Mouse (Mus musculus): ENCODE data around the gene Dab2ip. TPM values are rescaled to one million over a fixed set of nuclear protein-coding genes. Genes with fewer than 3 reads are reported as not detected.

The Dab2ip gene
- polyA plus RNA-seq, 1 experiment from 2014 or later: 26.3 TPM

GRCm38 (mm10) chr2:35624380-35625006 is 66.4 kb downstream of the Dab2ip start:
- 50% methylated on average over 5 of the region's 5 CpGs for WGBS
- Histone ChIP-seq H3K4me1 (ENCODE audit: insufficient read depth, low read length) (peaks cover 78% of the 10 kb centered on the region), H3K4me3 (ENCODE audit: low read length) (no peak overlapping the region), H3K9me3 (ENCODE audit: low read length) (no peaks in the 10 kb centered on the region), H3K36me3 (ENCODE audit: insufficient read depth, low read length) (peaks cover under 1% of the 10 kb centered on the region; the same call in 1 of the 2 replicates), H3K4me2 (replicated peaks; ENCODE audit: low read depth, low read length) (peak overlapping the region; percentile 68; the same call in 1 of the 2 replicates), H3K27me3 (ENCODE audit: insufficient read depth, low read length) (no peaks in the 10 kb centered on the region), H3K27ac (ENCODE audit: low read length) (no peak overlapping the region), H3K9ac (replicated peaks; ENCODE audit: low read length) (peak overlapping the region; percentile 90; the same call in 1 of the 2 replicates)
- ATAC-seq (ENCODE audit: low FRiP score, low TSS enrichment): no peak

- no peaks in the 10 kb centered on the region for H3K27me3 ChIP-seq (ENCODE audit: insufficient read depth, low read length)
- peaks cover 75% of the 10 kb centered on the region for H3K4me1 ChIP-seq (ENCODE audit: insufficient read depth, low read length)
- no peak for ATAC-seq (ENCODE audit: low FRiP score, low TSS enrichment)
- no peaks in the 10 kb centered on the region for H3K9me3 ChIP-seq (ENCODE audit: low read length)
- H3K9ac ChIP-seq (replicated peaks; ENCODE audit: low read length): no peak overlapping the region
- H3K4me3 ChIP-seq (ENCODE audit: low read length): no peak overlapping the region
- no peak overlapping the region for H3K4me2 ChIP-seq (replicated peaks; ENCODE audit: low read depth, low read length)
- no peak overlapping the region for H3K27ac ChIP-seq (ENCODE audit: low read length)
- H3K36me3 ChIP-seq (ENCODE audit: insufficient read depth, low read length): peaks cover 6% of the 10 kb centered on the region; the same call in 1 of the 2 replicates
- 91% methylated on average over 6 of the region's 6 CpGs for WGBS
Measured at GRCm38 (mm10) chr2:35625007-35625380, 66.9 kb downstream of the Dab2ip start.

- no peak for ATAC-seq (ENCODE audit: low FRiP score, low TSS enrichment)
- H3K4me2 ChIP-seq (replicated peaks; ENCODE audit: low read depth, low read length): no peak overlapping the region
- H3K9ac ChIP-seq (replicated peaks; ENCODE audit: low read length): no peak overlapping the region
- H3K4me3 ChIP-seq (ENCODE audit: low read length): no peak overlapping the region
- H3K27me3 ChIP-seq (ENCODE audit: insufficient read depth, low read length): no peaks in the 10 kb centered on the region
- peaks cover 6% of the 10 kb centered on the region; the same call in 1 of the 2 replicates for H3K36me3 ChIP-seq (ENCODE audit: insufficient read depth, low read length)
- H3K4me1 ChIP-seq (ENCODE audit: insufficient read depth, low read length): peaks cover 69% of the 10 kb centered on the region
- no peak overlapping the region for H3K27ac ChIP-seq (ENCODE audit: low read length)
- WGBS: 77% methylated on average over 6 of the region's 6 CpGs
- no peaks in the 10 kb centered on the region for H3K9me3 ChIP-seq (ENCODE audit: low read length)
Measured at GRCm38 (mm10) chr2:35625526-35625925, 67.5 kb downstream of the Dab2ip start.

- Histone ChIP-seq H3K4me2 (replicated peaks; ENCODE audit: low read depth, low read length) (no peak overlapping the region), H3K27ac (ENCODE audit: low read length) (no peak overlapping the region; the same call in 1 of the 2 replicates), H3K9ac (replicated peaks; ENCODE audit: low read length) (no peak overlapping the region), H3K9me3 (ENCODE audit: low read length) (no peaks in the 10 kb centered on the region), H3K4me1 (ENCODE audit: insufficient read depth, low read length) (peaks cover 62% of the 10 kb centered on the region), H3K4me3 (ENCODE audit: low read length) (no peak overlapping the region), H3K27me3 (ENCODE audit: insufficient read depth, low read length) (no peaks in the 10 kb centered on the region), H3K36me3 (ENCODE audit: insufficient read depth, low read length) (peaks cover 6% of the 10 kb centered on the region; the same call in 1 of the 2 replicates)
- ATAC-seq (ENCODE audit: low FRiP score, low TSS enrichment): no peak
- 69% methylated on average over 9 of the region's 9 CpGs for WGBS
Measured at GRCm38 (mm10) chr2:35626181-35626727, 68.2 kb downstream of the Dab2ip start.

- Histone ChIP-seq H3K4me2 (replicated peaks; ENCODE audit: low read depth, low read length) (0 out of 2 replicates have a peak overlapping the region, but pooled peaks have one; percentile 2), H3K27me3 (ENCODE audit: insufficient read depth, low read length) (no peaks in the 10 kb centered on the region), H3K9me3 (ENCODE audit: low read length) (no peaks in the 10 kb centered on the region), H3K36me3 (ENCODE audit: insufficient read depth, low read length) (peaks cover 6% of the 10 kb centered on the region; the same call in 1 of the 2 replicates), H3K27ac (ENCODE audit: low read length) (peak overlapping the region; percentile 69), H3K9ac (replicated peaks; ENCODE audit: low read length) (peak overlapping the region; percentile 45; the same call in 1 of the 2 replicates), H3K4me1 (ENCODE audit: insufficient read depth, low read length) (peaks cover 56% of the 10 kb centered on the region), H3K4me3 (ENCODE audit: low read length) (no peak overlapping the region)
- ATAC-seq (ENCODE audit: low FRiP score, low TSS enrichment): no peak
- WGBS: 27% methylated on average over 11 of the region's 11 CpGs
Measured at GRCm38 (mm10) chr2:35627298-35627898, 69.3 kb downstream of the Dab2ip start.

- H3K4me2 ChIP-seq (replicated peaks; ENCODE audit: low read depth, low read length): no peak overlapping the region
- H3K4me1 ChIP-seq (ENCODE audit: insufficient read depth, low read length): peaks cover 50% of the 10 kb centered on the region
- no peaks in the 10 kb centered on the region for H3K27me3 ChIP-seq (ENCODE audit: insufficient read depth, low read length)
- H3K4me3 ChIP-seq (ENCODE audit: low read length): no peak overlapping the region
- no peak overlapping the region for H3K9ac ChIP-seq (replicated peaks; ENCODE audit: low read length)
- H3K9me3 ChIP-seq (ENCODE audit: low read length): no peaks in the 10 kb centered on the region
- 69% methylated on average over 7 of the region's 7 CpGs for WGBS
- peaks cover 6% of the 10 kb centered on the region; the same call in 1 of the 2 replicates for H3K36me3 ChIP-seq (ENCODE audit: insufficient read depth, low read length)
- no peak overlapping the region for H3K27ac ChIP-seq (ENCODE audit: low read length)
- no peak for ATAC-seq (ENCODE audit: low FRiP score, low TSS enrichment)
Measured at GRCm38 (mm10) chr2:35628052-35628451, 70.0 kb downstream of the Dab2ip start.

GRCm38 (mm10) chr2:35628656-35629055 is 70.6 kb downstream of the Dab2ip start:
- Histone ChIP-seq H3K27me3 (ENCODE audit: insufficient read depth, low read length) (no peaks in the 10 kb centered on the region), H3K27ac (ENCODE audit: low read length) (no peak overlapping the region), H3K36me3 (ENCODE audit: insufficient read depth, low read length) (peaks cover 6% of the 10 kb centered on the region; the same call in 1 of the 2 replicates), H3K4me2 (replicated peaks; ENCODE audit: low read depth, low read length) (no peak overlapping the region), H3K9me3 (ENCODE audit: low read length) (no peaks in the 10 kb centered on the region), H3K9ac (replicated peaks; ENCODE audit: low read length) (no peak overlapping the region), H3K4me3 (ENCODE audit: low read length) (no peak overlapping the region), H3K4me1 (ENCODE audit: insufficient read depth, low read length) (peaks cover 44% of the 10 kb centered on the region)
- ATAC-seq (ENCODE audit: low FRiP score, low TSS enrichment): no peak
- 82% methylated on average over 4 of the region's 4 CpGs for WGBS

- no peaks in the 10 kb centered on the region for H3K9me3 ChIP-seq (ENCODE audit: low read length)
- no peak overlapping the region for H3K9ac ChIP-seq (replicated peaks; ENCODE audit: low read length)
- H3K27ac ChIP-seq (ENCODE audit: low read length): no peak overlapping the region
- no peak overlapping the region for H3K4me2 ChIP-seq (replicated peaks; ENCODE audit: low read depth, low read length)
- no peak for ATAC-seq (ENCODE audit: low FRiP score, low TSS enrichment)
- no peaks in the 10 kb centered on the region for H3K27me3 ChIP-seq (ENCODE audit: insufficient read depth, low read length)
- peaks cover 6% of the 10 kb centered on the region; the same call in 1 of the 2 replicates for H3K36me3 ChIP-seq (ENCODE audit: insufficient read depth, low read length)
- H3K4me3 ChIP-seq (ENCODE audit: low read length): no peak overlapping the region
- whole genome bisulfite sequencing: 86% methylated on average over 5 of the region's 8 CpGs
- H3K4me1 ChIP-seq (ENCODE audit: insufficient read depth, low read length): peaks cover 39% of the 10 kb centered on the region
Measured at GRCm38 (mm10) chr2:35629126-35629525, 71.1 kb downstream of the Dab2ip start.

GRCm38 (mm10) chr2:35633392-35633791 is 75.3 kb downstream of the Dab2ip start:
- Histone ChIP-seq H3K4me2 (replicated peaks; ENCODE audit: low read depth, low read length) (no peak overlapping the region), H3K9me3 (ENCODE audit: low read length) (no peaks in the 10 kb centered on the region), H3K9ac (replicated peaks; ENCODE audit: low read length) (no peak overlapping the region), H3K27me3 (ENCODE audit: insufficient read depth, low read length) (no peaks in the 10 kb centered on the region), H3K4me3 (ENCODE audit: low read length) (no peak overlapping the region), H3K27ac (ENCODE audit: low read length) (no peak overlapping the region), H3K4me1 (ENCODE audit: insufficient read depth, low read length) (0 out of 2 replicates have a peak, but pooled peaks cover 2% of the 10 kb centered on the region), H3K36me3 (ENCODE audit: insufficient read depth, low read length) (peaks cover 12% of the 10 kb centered on the region; the same call in 1 of the 2 replicates)
- WGBS: 80% methylated on average over 4 of the region's 4 CpGs
- ATAC-seq (ENCODE audit: low FRiP score, low TSS enrichment): no peak

- Histone ChIP-seq H3K27ac (ENCODE audit: low read length) (no peak overlapping the region), H3K4me2 (replicated peaks; ENCODE audit: low read depth, low read length) (no peak overlapping the region), H3K36me3 (ENCODE audit: insufficient read depth, low read length) (peaks cover 7% of the 10 kb centered on the region; the same call in 1 of the 2 replicates), H3K27me3 (ENCODE audit: insufficient read depth, low read length) (no peaks in the 10 kb centered on the region), H3K4me1 (ENCODE audit: insufficient read depth, low read length) (no peaks in the 10 kb centered on the region), H3K9ac (replicated peaks; ENCODE audit: low read length) (no peak overlapping the region), H3K9me3 (ENCODE audit: low read length) (no peaks in the 10 kb centered on the region), H3K4me3 (ENCODE audit: low read length) (no peak overlapping the region)
- WGBS: 82% methylated on average over 4 of the region's 4 CpGs
- no peak for ATAC-seq (ENCODE audit: low FRiP score, low TSS enrichment)
Measured at GRCm38 (mm10) chr2:35634963-35635362, 76.9 kb downstream of the Dab2ip start.
